Mouse (Mus musculus) heart, postnatal 4 days (tissue): ENCODE measurements around the gene Crhr2. TPM values are rescaled to one million over a fixed set of nuclear protein-coding genes. Genes with fewer than 3 reads are reported as not detected.

Experiments used
- DNase-seq: peaks from one replicate; pipeline ENCODE4 v3.0.0; 2021
- total RNA-seq, 2 experiments: library from RNA; stranded (reverse); gene quantifications; 2 replicates each; pipeline ENCODE4 v1.2.3; 2021

The Crhr2 gene
- total RNA-seq, 2 experiments from 2014 or later, result 11.4 to 12.0 TPM

- DNase-seq, result no peak
Measured at GRCm38 (mm10) chr6:55043206-55043605, 89.6 kb downstream of the Crhr2 start.

Other genes starting within 250 kb of the Crhr2 start
- gene Nod1, start 160.4 kb downstream of the Crhr2 start, total RNA-seq, result 10 to 100 TPM in 1 of 2 experiments, 1 to 10 TPM in 1; 9.3 to 10.3 TPM
- gene Ggct, start 140.1 kb downstream of the Crhr2 start, total RNA-seq, result 10 to 100 TPM in 1 of 2 experiments, 1 to 10 TPM in 1; 8.8 to 10.2 TPM
- 10 to 100 TPM; 93.7 to 98.2 TPM for gene Gars, start 95.0 kb downstream of the Crhr2 start, total RNA-seq
- not detected for gene Inmt, start 42.0 kb upstream of the Crhr2 start, total RNA-seq
- gene Mindy4, start 70.4 kb upstream of the Crhr2 start, total RNA-seq, result 1 to 10 TPM; 4.0 to 4.6 TPM
- 10 to 100 TPM; 87.4 to 98.8 TPM for gene Aqp1, start 203.4 kb upstream of the Crhr2 start, total RNA-seq
- not detected for gene Ghrhr, start 243.3 kb upstream of the Crhr2 start, total RNA-seq